Mouse (Mus musculus): ENCODE results near the gene Samd10.
A peak's percentile ranks its signal among the peaks of the same experiment; 100 is the strongest.

DNA sequence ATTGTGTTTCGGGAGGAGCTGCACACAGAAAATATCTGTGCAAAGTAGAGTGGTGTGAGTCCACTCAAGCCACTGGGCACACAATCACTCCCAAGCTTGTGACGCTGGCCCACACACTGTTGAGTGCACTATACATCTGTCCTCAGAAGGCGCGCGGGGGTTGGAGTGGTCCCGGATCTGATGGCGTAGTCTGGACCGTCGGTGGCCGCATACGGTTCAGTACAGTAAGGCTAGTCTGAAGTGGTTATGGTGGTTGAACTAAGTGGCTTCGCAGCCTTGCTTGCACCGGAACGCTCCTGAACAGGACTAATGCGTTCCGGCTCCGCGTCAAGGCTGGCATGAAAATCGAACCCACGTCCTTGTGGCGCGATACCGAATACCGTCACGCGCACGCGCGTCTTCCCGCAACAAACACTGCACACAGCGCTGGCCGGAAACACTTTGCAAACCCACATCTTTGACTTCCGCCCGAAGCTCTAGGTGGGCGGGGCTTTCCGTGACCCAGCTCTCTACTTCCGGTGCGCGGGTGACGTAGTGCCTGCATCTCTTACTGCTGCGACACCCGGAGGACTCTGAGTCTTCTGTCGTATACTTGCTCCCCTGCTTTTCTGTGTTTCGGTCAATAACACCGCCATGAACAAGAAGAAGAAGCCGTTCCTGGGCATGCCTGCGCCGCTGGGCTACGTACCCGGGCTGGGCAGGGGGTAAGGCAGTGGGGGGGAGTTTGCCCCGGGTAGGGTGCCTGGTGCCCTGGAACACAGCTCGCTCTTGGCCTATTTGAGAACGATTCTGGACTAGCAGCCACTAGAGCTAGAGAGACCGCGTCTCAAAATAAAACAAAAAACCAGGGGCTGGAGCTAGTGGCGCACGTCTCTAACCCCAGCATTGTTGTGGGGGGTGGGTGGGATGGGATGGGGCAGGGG, 2.1 kb upstream of the Samd10 start:
- TF ChIP-seq POLR2A (IDR thresholded peaks at IDR 0.05; ENCODE audit: extremely low read depth, insufficient read depth, low read length) = peak; percentile 83
- TF ChIP-seq CTCF (IDR thresholded peaks at IDR 0.05; ENCODE audit: low read depth, low read length) = no peak

Measured in liver, adult 2 months (tissue).